Mouse (Mus musculus) G1E (cell line): ENCODE data around the gene Cmya5.

Experiments used
- CTCF ChIP-seq: IDR thresholded peaks from 2 replicates; pipeline ENCODE4 v1.5.1; 2012; ENCODE audit warnings: low read depth, low read length, inconsistent platforms, mixed read lengths
- GATA1 ChIP-seq: IDR thresholded peaks from 2 replicates; pipeline ENCODE4 v1.6.1; 2012; ENCODE audit warnings: borderline replicate concordance, low read length, inconsistent platforms, mixed read lengths
- TAL1 ChIP-seq: conservative IDR thresholded peaks from 2 replicates; pipeline ENCODE4 v1.6.1; 2012; ENCODE audit warnings: low read depth, low read length, inconsistent platforms, mixed read lengths

GRCm38 (mm10) chr13:93117241-93117640, 27.3 kb downstream of the Cmya5 start:
- no peak for TF ChIP-seq CTCF
- no peak for TF ChIP-seq GATA1
- TF ChIP-seq TAL1: no peak
